Mouse (Mus musculus) yolk sac, embryonic 10.5 days (tissue): ENCODE measurements around the gene Pakap.
A peak's percentile ranks its signal among the peaks of the same experiment; 100 is the strongest.

Experiments used
- DNase-seq: peaks from one replicate; pipeline ENCODE4 v3.0.0-alpha.2; 2017; ENCODE audit warnings: low spot score

Pakap gene

DNA sequence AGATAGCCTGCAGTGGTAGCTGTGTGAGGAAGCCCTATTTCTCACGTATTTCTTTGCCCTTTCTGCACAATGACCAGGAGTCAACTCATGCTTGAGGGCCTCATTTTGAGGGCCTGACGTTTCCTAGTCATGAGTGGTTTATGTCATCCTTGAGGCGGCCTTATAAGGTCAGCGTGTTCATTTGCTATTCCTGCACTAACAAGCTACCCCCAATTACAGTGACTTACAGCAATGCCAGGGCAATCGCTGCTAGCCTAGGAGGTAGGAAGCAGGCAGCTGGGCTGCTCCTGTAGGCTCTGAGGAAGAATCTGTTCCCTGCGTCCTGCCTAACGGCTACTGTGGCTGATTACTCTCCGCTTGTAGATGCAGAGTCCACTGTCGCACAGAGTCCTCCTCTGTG, 269.1 kb downstream of the Pakap start:
- DNase-seq = peak; percentile 38

DNA sequence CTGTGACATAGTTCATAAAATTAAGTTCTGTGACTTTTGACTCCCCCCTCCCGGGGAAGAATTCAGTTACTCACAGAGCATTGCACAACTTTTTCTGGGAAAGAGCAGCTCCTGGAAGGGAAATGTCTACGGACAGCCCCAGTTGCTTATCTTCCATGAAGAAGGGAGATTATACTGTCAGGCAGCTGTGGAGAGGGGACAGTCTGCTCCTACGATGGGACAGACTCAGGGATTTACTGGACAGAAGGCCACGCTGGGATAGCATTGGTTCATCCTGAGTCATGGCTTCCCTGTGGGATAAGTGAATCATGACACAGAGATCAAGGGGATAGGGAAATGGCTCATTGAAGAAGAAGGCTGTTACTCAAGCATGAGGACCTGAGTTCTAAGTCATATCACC, 271.4 kb downstream of the Pakap start:
- DNase-seq = peak; percentile 82

DNA sequence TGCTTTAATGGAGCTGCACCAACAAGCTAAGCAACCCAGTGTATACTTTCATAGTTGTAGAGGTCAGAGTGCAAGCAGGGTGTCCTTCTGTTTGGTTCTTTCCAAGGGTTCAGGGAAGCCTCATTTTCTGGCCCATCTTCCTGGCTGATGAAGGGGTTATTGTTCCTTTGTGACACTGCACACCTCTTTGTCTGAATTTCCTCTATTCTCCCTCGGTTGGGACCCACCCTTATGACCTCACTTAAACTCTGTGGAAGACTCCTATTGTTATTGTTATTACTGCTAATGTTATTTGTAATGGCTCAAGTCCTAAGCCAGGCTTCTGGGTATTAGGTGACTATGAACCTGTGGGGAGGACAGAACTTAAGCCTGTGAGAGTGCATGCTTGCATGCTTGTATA, 273.9 kb downstream of the Pakap start:
- no peak for DNase-seq

DNA sequence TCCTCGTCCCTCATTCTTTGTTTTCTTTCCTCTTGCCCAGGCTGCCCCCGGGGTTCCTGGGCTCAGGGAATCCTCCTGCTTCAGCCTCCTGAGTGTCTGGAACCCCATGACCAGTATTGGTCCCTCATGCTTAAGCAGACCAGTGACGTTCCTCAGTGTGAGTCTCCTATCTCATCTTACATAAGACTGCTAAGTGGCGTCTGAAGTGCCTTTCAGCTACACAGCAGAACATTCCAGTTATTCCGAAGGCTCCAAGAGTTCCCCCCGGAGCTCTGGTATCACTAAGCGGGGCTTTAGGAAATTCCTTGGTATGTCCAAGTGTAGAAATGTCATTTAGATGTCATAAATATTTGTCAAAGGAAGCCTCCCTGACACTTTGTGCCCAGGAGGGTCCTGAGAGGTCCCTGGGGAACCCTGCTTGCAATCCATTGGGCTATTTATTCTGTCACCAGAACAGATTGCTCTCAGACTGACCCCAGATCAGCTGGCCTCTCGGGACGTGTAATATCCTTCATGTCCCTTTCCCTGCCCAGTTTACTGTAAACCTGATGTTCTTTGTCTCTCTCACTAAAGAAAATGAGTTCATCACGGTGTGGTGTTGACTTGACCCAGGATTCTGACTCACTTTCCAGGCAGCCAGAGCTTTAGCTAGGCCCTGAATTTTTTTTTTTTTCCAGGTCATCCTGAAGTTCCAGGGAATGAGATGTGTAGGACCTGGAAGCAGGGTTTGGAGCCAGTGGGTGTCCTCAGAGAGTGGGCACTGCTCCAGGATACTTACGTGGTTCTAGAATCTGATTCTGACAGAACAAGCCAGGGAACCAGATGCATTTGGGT, 274.7 kb downstream of the Pakap start:
- DNase-seq = no peak

DNA sequence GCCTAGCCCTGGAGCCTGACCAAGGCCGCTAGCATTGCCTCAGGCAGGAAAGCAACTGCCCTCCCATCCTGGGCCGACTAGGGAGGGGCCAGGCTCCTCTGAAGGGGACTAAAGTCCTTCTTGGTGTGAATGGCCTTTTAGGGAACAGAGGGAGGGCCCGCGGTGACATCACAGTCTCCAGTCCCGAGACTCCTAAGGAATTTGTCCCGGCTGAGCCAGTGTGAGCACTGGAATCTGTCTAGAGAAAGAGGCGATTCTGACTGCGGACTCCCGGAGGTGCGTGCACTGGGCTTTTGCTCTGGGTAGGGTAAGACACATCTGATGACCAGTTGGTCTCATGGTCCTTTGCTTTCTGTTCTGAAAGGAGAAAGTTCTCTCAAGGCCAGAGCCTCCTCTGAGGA, 277.1 kb downstream of the Pakap start:
- DNase-seq = peak; percentile 92

DNA sequence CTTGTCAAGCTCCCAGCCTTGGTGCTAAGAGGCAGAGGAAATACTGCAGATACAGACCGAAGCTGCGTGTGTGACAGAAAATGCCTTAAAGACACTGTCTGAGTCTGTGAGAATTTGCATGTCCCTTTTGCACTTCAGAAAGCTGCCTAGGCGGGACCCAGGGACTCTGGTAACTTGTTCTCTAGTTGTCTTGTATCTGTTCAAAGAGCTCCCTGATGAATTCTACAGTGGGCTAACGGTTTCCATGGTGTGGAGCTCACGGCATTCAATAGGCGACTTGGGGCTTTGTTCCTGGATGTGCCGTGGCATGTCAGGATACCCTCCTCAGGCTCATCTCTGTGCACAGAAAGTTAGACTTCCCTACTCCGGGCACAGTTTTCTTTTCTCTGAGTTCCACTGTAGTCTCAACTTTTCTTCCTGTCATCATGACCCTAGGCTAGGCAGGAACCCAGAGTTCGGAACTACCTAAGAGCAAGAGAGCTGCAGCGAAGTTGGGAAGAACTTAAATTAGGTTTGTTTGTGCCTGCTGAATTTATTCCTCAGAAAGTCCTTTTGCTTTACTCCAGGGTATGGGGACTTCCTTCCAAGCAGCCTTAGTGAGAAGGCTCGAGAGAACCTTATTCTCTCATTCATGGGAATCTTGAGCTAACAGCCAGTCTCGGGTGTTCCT, 277.7 kb downstream of the Pakap start:
- no peak for DNase-seq

DNA sequence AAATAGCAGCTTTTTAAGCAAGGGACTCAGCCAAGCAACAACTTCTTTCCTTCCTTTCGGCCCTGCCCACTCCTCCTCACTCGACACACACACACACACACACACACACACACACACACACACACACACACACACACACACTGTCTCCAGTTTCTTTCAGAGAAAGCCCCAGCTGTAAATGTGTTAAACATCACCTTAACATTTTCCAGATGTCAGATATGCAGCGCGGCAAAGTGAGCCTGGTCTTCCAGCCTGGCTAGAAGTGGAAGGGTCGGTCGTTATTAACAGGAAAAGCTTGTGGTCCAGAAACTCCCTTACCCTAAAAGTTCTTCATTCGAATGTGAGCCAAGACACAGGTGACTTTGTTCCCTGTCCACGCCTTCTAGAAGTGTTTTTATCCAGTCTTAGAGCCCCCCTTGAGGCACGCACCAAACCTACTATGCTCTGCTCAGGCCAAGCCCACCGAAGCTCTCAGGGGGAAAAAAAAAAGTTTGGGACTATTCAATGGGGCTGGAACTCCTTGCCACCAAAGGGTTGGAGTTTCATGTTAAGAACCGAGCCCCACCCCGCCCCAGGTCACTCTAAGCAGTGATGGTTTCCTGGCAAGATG, 278.5 kb downstream of the Pakap start:
- DNase-seq = peak; percentile 73

DNA sequence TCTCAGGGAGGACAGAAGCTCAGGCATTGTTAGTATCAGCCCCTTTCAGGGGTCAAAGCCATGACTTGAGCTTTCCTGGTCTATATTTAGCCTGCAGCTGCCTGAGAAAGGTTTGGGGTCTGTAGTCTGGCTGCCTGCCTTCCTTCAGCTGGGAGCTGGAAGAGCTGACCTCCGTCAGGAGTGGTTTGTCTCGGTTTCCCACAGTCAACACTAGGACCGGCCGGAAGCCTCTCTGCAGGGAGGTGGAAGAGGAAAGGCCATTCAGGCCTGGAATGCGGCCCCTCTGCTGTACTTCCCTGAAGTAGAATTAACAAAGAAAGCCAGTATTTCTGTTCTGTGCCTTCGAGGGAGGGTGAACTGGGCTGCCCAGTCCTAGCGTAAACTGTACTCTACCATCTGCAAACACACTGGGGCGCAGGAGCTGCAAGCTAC, 279.0 kb downstream of the Pakap start:
- DNase-seq = peak; percentile 72

DNA sequence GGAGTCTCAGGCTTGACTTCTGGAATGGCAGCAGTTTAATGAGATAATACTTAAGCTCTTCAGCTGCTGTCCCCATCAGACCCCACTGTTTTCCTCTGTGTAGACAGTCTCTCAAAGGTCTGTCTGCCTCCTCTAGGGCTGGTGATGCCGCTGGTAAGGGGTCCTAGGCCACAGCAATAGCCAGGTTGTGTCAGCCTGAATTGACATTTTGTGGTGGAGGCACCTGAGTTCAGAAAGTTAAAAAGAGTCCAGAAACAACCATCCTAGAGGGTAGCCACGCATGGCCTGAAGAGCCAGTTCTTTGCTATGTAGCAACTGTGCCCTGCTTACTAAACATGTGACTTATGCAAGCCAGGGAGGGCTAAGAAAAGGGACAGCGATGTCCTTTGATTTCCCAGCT, 279.7 kb downstream of the Pakap start:
- DNase-seq = no peak

DNA sequence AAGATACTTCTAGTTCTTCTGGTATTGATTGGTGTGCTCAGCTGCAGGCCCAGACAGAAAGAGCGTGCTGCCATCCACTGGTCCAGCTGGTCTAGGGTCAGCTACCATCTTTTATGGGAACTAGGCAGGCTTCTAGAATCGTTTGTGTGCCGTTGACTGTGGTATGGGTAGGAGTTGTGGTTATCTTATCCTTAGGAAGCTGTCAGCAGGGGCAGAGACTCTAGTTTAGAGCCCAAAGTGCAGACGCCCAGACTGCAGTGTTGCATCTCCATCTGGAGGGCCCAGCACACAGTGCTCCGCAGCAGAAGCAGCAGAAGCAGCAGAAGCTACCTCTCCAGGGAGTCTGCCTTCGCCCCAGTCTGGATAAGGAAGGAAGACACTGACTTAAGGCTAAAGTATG, 281.5 kb downstream of the Pakap start:
- DNase-seq = no peak

DNA sequence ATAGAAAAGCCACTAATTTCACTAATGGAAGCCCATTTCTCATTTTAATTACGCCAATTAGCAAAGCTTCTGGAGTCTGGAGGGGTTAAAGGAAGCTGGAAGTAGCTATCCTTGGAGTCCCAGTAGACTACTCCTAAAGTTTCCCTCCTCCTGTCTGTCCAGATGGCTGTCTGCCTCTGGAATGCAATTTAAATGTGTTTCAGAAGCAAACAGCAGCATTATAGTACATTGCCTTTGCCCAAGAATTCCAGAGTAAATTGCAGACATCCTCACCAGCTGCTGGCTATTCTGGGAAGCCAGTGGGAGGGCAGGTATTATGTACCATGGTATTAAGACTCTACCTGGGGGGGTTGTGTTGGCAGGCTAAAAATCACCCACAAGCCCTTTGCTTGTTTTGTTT, 283.8 kb downstream of the Pakap start:
- DNase-seq = no peak

DNA sequence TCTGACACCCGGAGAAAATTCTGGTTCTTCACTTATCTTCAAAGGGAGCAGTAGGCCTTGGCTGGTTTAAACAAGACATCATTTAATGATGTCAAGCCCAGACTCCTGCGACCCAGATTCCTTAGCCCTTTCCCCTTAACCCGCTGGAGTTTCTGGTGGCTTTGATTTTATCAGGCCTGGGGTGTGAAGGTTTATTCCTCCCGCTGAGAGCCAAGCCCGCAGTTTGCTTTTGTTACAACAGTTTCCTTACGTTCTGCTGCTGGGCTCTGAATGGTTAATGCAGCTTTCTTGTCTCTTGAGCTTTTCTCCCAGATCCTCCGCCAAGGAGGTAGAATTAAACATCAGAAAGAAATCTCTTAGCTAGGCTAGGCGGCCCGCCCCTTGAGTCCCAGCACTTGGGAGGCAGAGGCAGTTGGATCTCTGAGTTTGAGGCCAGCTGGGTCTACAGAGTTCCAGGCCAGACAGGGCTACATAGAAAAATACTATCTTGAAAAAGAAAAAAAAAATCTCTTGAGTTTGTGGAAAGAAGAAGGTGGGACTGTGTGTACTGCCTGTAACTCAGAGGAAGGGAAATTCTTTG, 284.6 kb downstream of the Pakap start:
- DNase-seq = no peak

DNA sequence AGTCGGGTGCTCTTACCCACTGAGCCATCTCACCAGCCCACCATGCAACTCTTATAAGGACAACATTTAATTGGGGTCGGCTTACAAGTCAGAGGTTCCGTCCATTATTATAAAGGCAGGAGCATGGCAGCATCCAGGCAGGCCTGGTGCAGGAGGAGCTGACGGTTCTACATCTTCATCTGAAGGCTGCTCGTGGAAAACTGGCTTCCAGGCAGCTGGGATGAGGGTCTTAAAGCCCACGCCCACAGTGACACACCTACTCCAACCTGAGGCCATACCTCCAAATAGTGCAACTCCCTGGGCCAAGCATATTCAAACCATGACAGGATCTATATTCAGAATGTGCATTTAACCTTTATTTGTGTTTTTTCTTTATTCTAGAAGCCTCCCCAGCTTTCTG, 286.2 kb downstream of the Pakap start:
- no peak for DNase-seq

DNA sequence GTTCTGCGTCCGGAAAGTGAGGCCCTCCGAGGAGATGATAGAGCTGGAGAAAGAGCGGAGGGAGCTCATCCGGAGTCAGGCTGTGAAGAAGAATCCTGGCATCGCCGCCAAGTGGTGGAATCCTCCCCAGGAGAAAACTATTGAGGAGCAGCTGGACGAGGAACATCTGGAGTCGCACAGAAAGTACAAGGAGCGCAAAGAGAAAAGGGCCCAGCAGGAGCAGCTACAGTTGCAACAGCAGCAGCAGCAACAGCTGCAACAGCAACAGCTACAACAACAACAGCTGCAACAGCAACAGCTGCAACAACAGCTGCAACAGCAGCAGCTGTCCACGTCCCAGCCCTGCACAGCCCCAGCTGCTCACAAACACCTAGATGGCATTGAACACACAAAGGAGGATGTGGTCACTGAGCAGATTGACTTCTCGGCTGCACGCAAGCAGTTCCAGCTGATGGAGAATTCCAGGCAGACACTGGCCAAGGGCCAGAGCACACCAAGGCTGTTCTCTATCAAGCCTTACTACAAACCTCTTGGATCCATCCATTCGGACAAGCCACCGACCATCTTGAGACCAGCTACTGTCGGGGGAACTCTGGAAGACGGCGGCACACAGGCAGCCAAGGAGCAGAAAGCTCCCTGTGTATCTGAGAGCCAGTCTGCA, 287.4 kb downstream of the Pakap start:
- no peak for DNase-seq

DNA sequence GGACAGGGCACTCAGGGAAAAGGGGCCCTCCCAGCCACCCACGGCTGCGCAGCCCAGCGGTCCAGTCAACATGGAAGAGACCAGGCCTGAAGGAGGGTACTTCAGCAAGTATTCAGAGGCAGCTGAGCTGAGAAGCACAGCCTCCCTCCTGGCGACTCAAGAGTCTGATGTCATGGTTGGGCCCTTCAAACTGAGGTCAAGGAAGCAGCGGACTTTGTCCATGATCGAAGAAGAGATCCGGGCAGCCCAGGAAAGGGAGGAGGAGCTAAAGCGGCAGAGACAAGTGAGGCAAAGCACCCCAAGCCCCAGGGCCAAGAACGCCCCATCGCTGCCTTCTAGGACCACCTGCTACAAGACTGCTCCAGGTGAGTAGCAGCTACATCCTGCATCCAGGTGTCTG, 288.7 kb downstream of the Pakap start:
- DNase-seq = no peak

DNA sequence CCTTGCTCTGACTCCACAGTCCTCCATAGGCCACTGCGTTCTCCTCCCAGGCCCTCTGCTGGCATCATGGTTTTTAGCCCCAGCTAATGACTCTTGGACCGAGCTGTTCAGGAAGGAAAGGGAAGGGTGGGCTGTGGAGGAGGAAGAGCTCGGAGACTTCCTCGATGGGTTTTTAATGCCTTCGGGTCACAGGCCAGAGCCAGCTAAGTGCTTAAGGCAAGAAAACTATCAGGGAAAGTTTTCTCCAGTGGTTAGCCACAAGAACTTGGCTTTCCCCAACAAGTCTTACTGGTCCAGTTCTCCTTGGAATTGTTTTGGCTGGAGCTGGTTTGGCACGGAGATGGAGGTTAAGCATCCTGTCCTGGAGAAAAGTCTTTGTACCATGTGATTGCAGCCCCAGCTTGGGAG, 292.2 kb downstream of the Pakap start:
- DNase-seq = no peak

DNA sequence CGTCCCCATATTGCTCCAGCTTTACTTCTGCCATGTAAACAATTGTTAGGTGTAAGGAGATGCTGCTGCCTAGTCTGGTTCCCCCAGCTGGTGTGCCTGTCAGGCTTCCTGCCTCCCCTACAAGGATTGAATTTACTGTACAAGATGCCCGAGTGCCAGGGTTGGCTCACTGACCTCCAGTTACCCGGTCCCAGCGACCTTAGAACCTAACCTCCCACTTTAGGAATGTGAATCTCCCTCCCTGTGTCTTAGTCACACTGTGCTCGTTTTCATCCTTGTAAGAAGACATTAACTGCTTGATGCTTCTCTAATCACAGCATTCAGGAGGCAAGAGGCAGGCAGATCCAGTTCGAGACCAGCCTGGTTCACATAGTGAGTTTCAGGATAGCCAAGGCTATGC, 293.2 kb downstream of the Pakap start:
- DNase-seq = no peak

DNA sequence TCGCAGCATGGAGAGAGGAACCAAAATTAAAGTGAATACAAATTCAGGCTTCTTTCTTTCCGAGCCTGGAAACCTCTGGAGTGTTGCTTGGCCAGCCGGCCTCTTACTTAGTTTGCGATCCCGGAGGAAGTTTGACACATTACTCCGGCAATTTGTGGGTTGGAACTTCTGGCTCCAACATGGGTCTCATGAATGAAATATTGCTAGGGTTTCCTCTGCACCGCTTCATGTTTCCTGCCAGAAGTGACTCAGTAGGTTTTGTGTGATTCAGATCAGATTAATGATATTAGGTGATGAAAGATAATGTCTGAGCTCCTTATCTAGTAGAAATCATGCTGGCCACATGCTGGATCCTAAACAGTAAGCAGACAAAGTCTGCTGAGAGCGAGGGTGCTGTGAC, 293.9 kb downstream of the Pakap start:
- DNase-seq = no peak

DNA sequence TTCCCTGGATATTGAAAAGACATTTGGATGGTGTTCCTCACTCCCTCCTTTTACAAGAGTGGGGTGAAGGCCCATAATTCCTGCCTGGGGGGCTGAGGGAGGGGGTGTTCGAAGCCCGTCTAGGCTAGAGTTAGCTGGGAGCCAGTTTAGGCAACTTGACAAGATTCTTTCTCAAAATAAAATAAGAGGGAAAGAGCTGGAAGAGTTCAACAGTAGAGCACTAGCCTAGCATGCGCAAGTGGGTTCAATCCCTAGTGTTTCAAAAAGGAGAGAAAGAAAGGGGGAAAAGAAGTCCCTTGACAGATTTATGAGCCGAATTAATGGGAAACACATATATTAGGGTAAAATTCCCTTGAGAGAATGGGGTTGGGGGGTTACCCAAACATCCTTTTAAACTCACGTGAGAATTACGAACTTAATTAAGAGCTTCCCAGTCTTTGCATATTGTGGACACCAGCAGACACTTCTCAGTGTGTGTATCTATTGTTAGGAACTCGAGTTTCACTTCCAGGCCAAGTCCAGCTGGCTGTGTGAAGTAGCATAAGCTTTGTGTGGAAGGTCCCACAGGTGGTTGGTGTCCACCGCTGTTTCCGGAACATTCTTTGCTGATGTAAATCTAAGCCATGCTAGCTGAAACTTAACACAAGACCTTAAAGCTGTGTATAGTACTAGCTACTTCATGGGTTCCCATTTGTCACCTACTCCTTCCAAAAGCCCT, 294.4 kb downstream of the Pakap start:
- DNase-seq = no peak

DNA sequence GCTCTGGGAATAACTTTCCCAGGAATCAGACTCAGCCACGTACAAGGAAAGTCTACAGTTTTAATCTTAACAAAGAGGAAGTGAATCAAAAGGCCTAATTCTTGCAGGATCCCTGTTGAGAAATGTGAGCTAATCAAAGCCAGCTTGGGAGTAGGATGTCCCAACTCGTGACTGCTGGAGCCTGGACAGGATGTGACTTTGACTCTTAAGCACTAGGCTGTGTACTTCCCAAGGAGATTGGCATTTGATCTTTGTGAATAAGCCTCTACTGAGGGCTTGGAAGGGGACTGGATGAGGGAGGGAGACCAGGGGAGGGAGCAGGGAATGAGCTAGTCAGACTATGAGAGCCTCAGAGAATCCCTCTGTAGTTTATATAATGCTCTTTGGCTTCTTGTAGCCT, 298.1 kb downstream of the Pakap start:
- DNase-seq = no peak

DNA sequence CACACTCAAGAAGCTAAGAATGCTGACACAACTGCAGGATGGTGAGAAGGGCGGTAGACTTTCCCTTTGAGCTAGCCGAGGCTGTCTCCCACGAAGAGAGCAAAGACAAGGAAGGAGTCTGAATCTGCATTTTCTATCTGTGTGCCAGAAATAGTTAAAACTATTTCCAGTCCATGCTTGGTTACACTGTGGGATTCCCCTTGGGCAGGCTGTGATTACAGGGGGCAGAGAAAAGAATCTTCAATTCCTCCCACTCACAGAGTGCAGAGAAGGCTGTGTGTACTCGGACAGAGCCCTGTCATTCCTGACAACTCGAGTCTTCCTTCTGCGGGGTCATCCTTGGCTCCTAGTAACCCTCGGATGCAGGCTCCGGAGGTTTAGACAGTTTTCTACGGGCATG, 299.0 kb downstream of the Pakap start:
- DNase-seq = no peak

DNA sequence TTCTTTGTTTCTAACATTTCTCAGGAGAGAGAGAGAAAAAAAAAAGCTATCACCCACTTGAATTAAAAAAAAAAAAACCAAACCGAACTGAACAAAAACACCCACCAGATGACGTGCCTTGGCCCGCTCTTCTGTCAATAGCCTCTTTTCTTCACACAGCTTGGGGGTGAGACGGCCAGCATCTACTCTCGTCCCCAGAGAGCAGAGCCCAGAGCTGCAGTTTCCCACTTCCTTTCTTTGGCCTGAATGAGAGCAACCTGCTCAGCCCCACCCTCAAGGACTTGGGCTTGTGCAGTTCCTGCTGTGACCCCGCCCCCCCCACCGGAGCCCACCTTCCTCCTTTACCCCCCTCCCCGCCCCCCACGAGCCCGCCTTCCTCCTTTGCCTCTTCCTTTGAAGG, 299.5 kb downstream of the Pakap start:
- no peak for DNase-seq
